ENCODE assay signal across 8 mouse cellular contexts in genomic region chr7:104465065-104465744, GRCm38 (mm10). TPM values are rescaled to one million over a fixed set of nuclear protein-coding genes. Genes with fewer than 3 reads are reported as not detected.
DNase-seq lines count a peak whose midpoint lies in the region; ATAC-seq and TF ChIP-seq lines count a peak whose summit lies in the region.

Gene Trim30a (minus strand): TSS chr7:104465193.

- no peak within 1 kb of the TSS; the same call in 1 of the 2 replicates for H3K4me3 ChIP-seq in liver, embryonic 12.5 days
- 0 out of 2 replicates have a peak within 1 kb of the TSS, but pooled peaks have one; percentile 1 for H3K4me3 ChIP-seq in small intestine, adult 2 months (ENCODE audit: low read depth, low read length)

- ATAC-seq in common myeloid progenitor, adult 5-6 weeks (replicated peaks; ENCODE audit: low read depth, poor library complexity, severe bottlenecking): peak; percentile 98
- ATAC-seq in liver, embryonic 12.5 days: peak; percentile 76

- H3K27me3 ChIP-seq in liver, embryonic 12.5 days (replicated peaks): no peaks in the 10 kb centered on the region
- no peaks in the 10 kb centered on the region for H3K27me3 ChIP-seq in small intestine, adult 2 months (ENCODE audit: control insufficient read depth, insufficient read depth, low read length)

- DNase-seq in embryo, embryonic 11 days: peak; percentile 4
- no peak for DNase-seq in embryo, embryonic 10 days (ENCODE audit: low spot score)
- peak; percentile 72 for DNase-seq in 3134 (ENCODE audit: extremely low read depth, insufficient read length, low spot score)
- DNase-seq in urinary bladder, postnatal 14 days (ENCODE audit: low spot score): no peak
- no peak for DNase-seq in layer of hippocampus, postnatal 25 days (ENCODE audit: extremely low spot score in 1 of 2, low spot score in 1 of 2)

- 30% methylated on average over 3 of the region's 3 CpGs for WGBS in liver, embryonic 12.5 days (ENCODE audit: insufficient replicate concordance)
- 39% methylated on average over 3 of the region's 3 CpGs for WGBS in small intestine, adult 2 months

- TF ChIP-seq CTCF in small intestine, adult 2 months (IDR thresholded peaks at IDR 0.05; ENCODE audit: extremely low read depth, insufficient read length, insufficient replicate concordance, low read depth, low read length): peak; percentile 4; the same call in 1 of the 2 replicates

- TF ChIP-seq POLR2A in small intestine, adult 2 months (IDR thresholded peaks at IDR 0.05; ENCODE audit: low read depth, low read length): no peak

- H3K27ac ChIP-seq in liver, embryonic 12.5 days: no peak within 1 kb of the TSS
- H3K27ac ChIP-seq in small intestine, adult 2 months (ENCODE audit: insufficient read depth, low read depth, low read length): peak within 1 kb of the TSS; percentile 81

- H3K36me3 ChIP-seq in liver, embryonic 12.5 days: no peaks in the 10 kb centered on the region
- peaks cover 2% of the 10 kb centered on the region; the same call in 1 of the 2 replicates for H3K36me3 ChIP-seq in small intestine, adult 2 months (ENCODE audit: control insufficient read depth, insufficient read depth, low read length)

- no peaks in the 10 kb centered on the region for H3K4me1 ChIP-seq in liver, embryonic 12.5 days
- no peaks in the 10 kb centered on the region for H3K4me1 ChIP-seq in small intestine, adult 2 months (ENCODE audit: control insufficient read depth, insufficient read depth, insufficient read length, low read length)

- peak within 1 kb of the TSS; percentile 18 for H3K4me2 ChIP-seq in liver, embryonic 12.5 days

- H3K9me3 ChIP-seq in liver, embryonic 12.5 days (replicated peaks): no peaks in the 10 kb centered on the region

- H3K9ac ChIP-seq in liver, embryonic 12.5 days: no peak within 1 kb of the TSS

RNA-seq across cellular contexts. Expression of gene Trim30a, which starts in this region (rescaled TPM):
- total RNA-seq in common myeloid progenitor, adult 5-6 weeks (2017): 35.5 and 36.2 TPM in 2 replicates
- 1.2 and 1.3 TPM in 2 replicates for polyA plus RNA-seq in liver, embryonic 12.5 days (2016; fragmentation: Nextera tagmentation; extraction: Ambion mirVana)
- polyA plus RNA-seq in small intestine, adult 2 months (2012; rRNA removed): 0.62 and 1.9 TPM in 2 replicates
- total RNA-seq in layer of hippocampus, postnatal 25 days (2021): under 1 TPM; 0.42 to 0.86 TPM

Comparison
In these comparisons a context has a peak if more than half of its experiments do, and no peak if none do; other contexts are left out.
1. RNA of gene Trim30a (total RNA-seq): 35.5 to 36.2 TPM in common myeloid progenitor, adult 5-6 weeks; 0.42 to 0.86 TPM in layer of hippocampus, postnatal 25 days; every median in the first group is over 10 times any median in the second.
2. DNase-seq: peak in embryo, embryonic 11 days (single experiment) and 3134 (single experiment); none in embryo, embryonic 10 days (single experiment), urinary bladder, postnatal 14 days (single experiment) and layer of hippocampus, postnatal 25 days (0 of 2).